Mouse (Mus musculus) CH12.LX (cell line): ENCODE results near the gene Rbl2.

Source experiments
- CTCF ChIP-seq, 2 experiments: IDR thresholded peaks in 1 of 2; conservative IDR thresholded peaks in 1 of 2; 2 replicates each; pipeline ENCODE4 v1.5.1; 2011 to 2012; ENCODE audit warnings: low read depth in 2 of 2, low read length in 2 of 2, improper control_type of control experiment in 1 of 2, inconsistent platforms in 1 of 2, mild to moderate bottlenecking in 1 of 2, moderate library complexity in 1 of 2
- E2F4 ChIP-seq: IDR thresholded peaks from 2 replicates; pipeline ENCODE4 v1.6.1; 2011; ENCODE audit warnings: low read depth, low read length, improper control_type of control experiment; ENCODE audit not compliant: insufficient replicate concordance
- EP300 ChIP-seq: IDR thresholded peaks from 2 replicates; pipeline ENCODE4 v1.6.1; 2011; ENCODE audit warnings: low read length, improper control_type of control experiment
- GABPA ChIP-seq: IDR thresholded peaks from 2 replicates; pipeline ENCODE4 v1.6.1; 2012; ENCODE audit warnings: low read depth, low read length, improper control_type of control experiment, inconsistent platforms; ENCODE audit not compliant: insufficient replicate concordance
- NELFE ChIP-seq: IDR thresholded peaks from 2 replicates; pipeline ENCODE4 v1.6.1; 2011; ENCODE audit warnings: low read depth, low read length, improper control_type of control experiment
- SIN3A ChIP-seq: IDR thresholded peaks from 2 replicates; pipeline ENCODE4 v1.6.1; 2012; ENCODE audit warnings: low read length, improper control_type of control experiment, inconsistent platforms
- TCF12 ChIP-seq: IDR thresholded peaks from 2 replicates; pipeline ENCODE4 v1.6.1; 2014; ENCODE audit warnings: low read depth, mild to moderate bottlenecking, inconsistent platforms, low read length, improper control_type of control experiment
- USF1 ChIP-seq: IDR thresholded peaks from 2 replicates; pipeline ENCODE4 v1.6.1; 2014; ENCODE audit warnings: low read depth, mild to moderate bottlenecking, inconsistent platforms, low read length, improper control_type of control experiment
- USF2 ChIP-seq: conservative IDR thresholded peaks from 2 replicates; pipeline ENCODE4 v1.6.1; 2011; ENCODE audit warnings: low read depth, low read length, improper control_type of control experiment
- ZC3H11A ChIP-seq: IDR thresholded peaks from 2 replicates; pipeline ENCODE4 v1.6.1; 2012; ENCODE audit warnings: low read depth, mild to moderate bottlenecking, inconsistent platforms, low read length, improper control_type of control experiment
- ZNF384 ChIP-seq: IDR thresholded peaks from 2 replicates; pipeline ENCODE4 v1.6.1; 2012; ENCODE audit warnings: low read depth, low read length, improper control_type of control experiment, inconsistent platforms

DNA sequence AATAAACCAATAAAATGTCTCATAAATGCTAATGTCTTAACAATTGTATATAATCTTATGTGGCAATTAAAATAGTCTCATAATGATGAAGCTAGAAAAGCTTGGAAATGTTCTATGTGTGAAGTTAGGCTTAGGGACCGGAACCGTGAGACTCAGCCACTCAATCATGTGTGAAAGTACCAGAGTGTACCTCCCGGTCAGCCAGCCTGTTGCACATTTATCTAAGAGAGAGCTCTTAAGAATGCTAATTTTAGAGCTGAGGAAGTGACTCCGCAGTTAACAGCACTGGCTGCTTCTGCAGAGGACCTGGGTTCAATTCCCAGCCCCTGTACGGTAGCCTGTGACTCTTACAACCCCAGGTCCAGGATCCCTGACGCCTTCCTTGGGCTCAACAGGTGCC, 28.2 kb downstream of the Rbl2 start:
- TF ChIP-seq SIN3A = no peak
- no peak for TF ChIP-seq EP300
- TF ChIP-seq ZC3H11A = no peak
- TF ChIP-seq USF1 = no peak
- TF ChIP-seq CTCF (conservative IDR thresholded peaks at IDR 0.05 in 1 of 2, IDR thresholded peaks at IDR 0.05 in 1 of 2; ENCODE audit: low read depth in 2 of 2, low read length in 2 of 2) = no peak
- no peak for TF ChIP-seq ZNF384
- no peak for TF ChIP-seq E2F4
- no peak for TF ChIP-seq USF2
- TF ChIP-seq NELFE = no peak
- TF ChIP-seq TCF12 = no peak
- no peak for TF ChIP-seq GABPA
